Mouse (Mus musculus): ENCODE data around the gene Acad10. TPM values are rescaled to one million over a fixed set of nuclear protein-coding genes. Genes with fewer than 3 reads are reported as not detected.

Acad10 gene
- total and polyA plus RNA-seq, 3 experiments = 2.1 to 4.2 (median 2.7) TPM

DNA sequence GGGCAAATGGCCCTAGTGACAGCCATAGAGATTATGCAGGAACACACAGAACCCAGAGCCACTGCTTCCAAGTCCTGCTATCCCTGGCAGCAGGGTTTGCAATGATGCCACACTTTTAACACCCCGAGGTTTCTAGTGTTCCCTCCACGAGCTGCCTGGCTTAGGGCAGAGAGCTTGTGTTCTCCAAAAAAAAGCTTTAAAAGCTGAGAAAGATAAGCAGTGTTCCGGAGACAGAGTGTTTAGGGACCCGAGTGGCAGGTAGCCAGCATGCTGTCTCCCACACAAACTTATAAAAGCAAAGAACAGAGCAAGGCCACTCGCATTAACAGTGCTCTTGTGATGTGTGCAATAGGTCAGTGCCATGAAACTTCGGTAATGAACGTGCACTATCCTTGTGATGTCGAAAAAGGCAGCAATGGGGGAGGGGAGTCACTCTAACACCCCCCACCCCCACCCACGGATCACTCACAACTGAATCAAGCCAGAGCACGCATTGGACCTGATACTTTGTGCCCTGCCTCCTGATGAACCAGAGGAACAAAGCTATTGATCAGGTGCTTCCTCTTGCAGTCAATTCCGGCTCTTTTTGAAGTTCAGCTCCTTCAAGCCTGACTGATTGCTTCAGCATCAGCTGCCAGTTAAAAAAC lies 68.8 kb downstream of the Acad10 start:
- Histone ChIP-seq H3K27ac (ENCODE audit: insufficient read depth, low read depth) (no peak overlapping the region), H3K9ac (ENCODE audit: insufficient read depth, low read depth) (no peak overlapping the region), H3K4me1 (ENCODE audit: control insufficient read depth in 1 of 2, insufficient read depth in 2 of 2) (peaks cover 3 to 33% of the 10 kb centered on the region in 2 experiments; a peak in 3 of 4 replicates), H3K36me3 (replicated peaks in 1 of 2; ENCODE audit: control insufficient read depth in 1 of 2, insufficient read depth in 1 of 2, low read length in 1 of 2) (peaks cover 0 to 18% of the 10 kb centered on the region in 2 experiments), H3K27me3 (replicated peaks) (no peaks in the 10 kb centered on the region), H3K4me2 (ENCODE audit: insufficient read depth, low read depth, poor library complexity, severe bottlenecking) (no peak overlapping the region), H3K4me3 (replicated peaks in 1 of 3; ENCODE audit: low read depth in 2 of 3, low read length in 2 of 3, poor library complexity in 1 of 3) (no peak overlapping the region), H3K79me2 (replicated peaks; ENCODE audit: control insufficient read depth, extremely low read depth, insufficient read depth, poor library complexity, severe bottlenecking) (no peaks in the 10 kb centered on the region), H3K9me3 (replicated peaks; ENCODE audit: low read length) (no peaks in the 10 kb centered on the region)
- TF ChIP-seq NRF1 (IDR thresholded peaks at IDR 0.05; ENCODE audit: low read depth, low read length) (no peak), ZKSCAN1 (IDR thresholded peaks at IDR 0.05; ENCODE audit: borderline replicate concordance, low read depth, low read length) (no peak), PAX5 (IDR thresholded peaks at IDR 0.05; ENCODE audit: low read length) (no peak), IRF4 (IDR thresholded peaks at IDR 0.05; ENCODE audit: low read depth, low read length) (no peak), RAD21 (IDR thresholded peaks at IDR 0.05; ENCODE audit: low read depth, low read length) (no peak), EP300 (IDR thresholded peaks at IDR 0.05; ENCODE audit: low read length) (no peak), USF2 (conservative IDR thresholded peaks at IDR 0.05; ENCODE audit: low read depth, low read length) (no peak), JUN (IDR thresholded peaks at IDR 0.05; ENCODE audit: insufficient read depth, low read depth, low read length) (no peak), ZNF384 (IDR thresholded peaks at IDR 0.05; ENCODE audit: low read depth, low read length) (no peak), SMC3 (IDR thresholded peaks at IDR 0.05; ENCODE audit: low read depth, low read length) (no peak), MEF2A (IDR thresholded peaks at IDR 0.05; ENCODE audit: borderline replicate concordance, low read depth, low read length) (no peak), POLR2A (IDR thresholded peaks at IDR 0.05; ENCODE audit: low read depth, low read length) (no peak)
- dilution Hi-C loops (cut with MboI; ENCODE audit: extremely low pct_ligation_motif_present, extremely low pct_unique_long_range_greater_than_20kb, low sequenced_read_pairs) = no loop called here
- DNase-seq (ENCODE audit: extremely low read depth) = no peak
- in situ Hi-C loops (cut with MboI; ENCODE audit: low pct_ligation_motif_present, low pct_unique_long_range_greater_than_20kb, low sequenced_read_pairs) = no loop called here

- Histone ChIP-seq H3K4me1 (ENCODE audit: control insufficient read depth in 1 of 2, insufficient read depth in 2 of 2) (peaks cover 10 to 46% of the 10 kb centered on the region in 2 experiments), H3K27ac (ENCODE audit: insufficient read depth, low read depth) (no peak overlapping the region), H3K4me2 (ENCODE audit: insufficient read depth, low read depth, poor library complexity, severe bottlenecking) (no peak overlapping the region), H3K4me3 (replicated peaks in 1 of 3; ENCODE audit: low read depth in 2 of 3, low read length in 2 of 3, poor library complexity in 1 of 3) (no peak overlapping the region), H3K27me3 (replicated peaks) (no peaks in the 10 kb centered on the region), H3K9ac (ENCODE audit: insufficient read depth, low read depth) (no peak overlapping the region), H3K36me3 (replicated peaks in 1 of 2; ENCODE audit: control insufficient read depth in 1 of 2, insufficient read depth in 1 of 2, low read length in 1 of 2) (peaks cover 0 to 18% of the 10 kb centered on the region in 2 experiments), H3K79me2 (replicated peaks; ENCODE audit: control insufficient read depth, extremely low read depth, insufficient read depth, poor library complexity, severe bottlenecking) (no peaks in the 10 kb centered on the region), H3K9me3 (replicated peaks; ENCODE audit: low read length) (no peaks in the 10 kb centered on the region)
- dilution Hi-C loops (cut with MboI; ENCODE audit: extremely low pct_ligation_motif_present, extremely low pct_unique_long_range_greater_than_20kb, low sequenced_read_pairs) (no loop called here), in situ Hi-C loops (cut with MboI; ENCODE audit: low pct_ligation_motif_present, low pct_unique_long_range_greater_than_20kb, low sequenced_read_pairs) (loop anchor here (5.0 kb wide), 1 partner anchor 38 kb away; no protein-coding TSS in a partner anchor)
- no peak for DNase-seq (ENCODE audit: extremely low read depth)
- TF ChIP-seq MAX (IDR thresholded peaks at IDR 0.05; ENCODE audit: low read length) (no peak), SMC3 (IDR thresholded peaks at IDR 0.05; ENCODE audit: low read depth, low read length) (no peak), UBTF (IDR thresholded peaks at IDR 0.05; ENCODE audit: low read depth, low read length) (no peak), GABPA (IDR thresholded peaks at IDR 0.05; ENCODE audit: insufficient replicate concordance, low read depth, low read length) (no peak), EP300 (IDR thresholded peaks at IDR 0.05; ENCODE audit: low read length) (no peak), MXI1 (IDR thresholded peaks at IDR 0.05; ENCODE audit: low read depth, low read length) (no peak), KAT2A (IDR thresholded peaks at IDR 0.05; ENCODE audit: insufficient replicate concordance, low read length) (no peak), TCF12 (IDR thresholded peaks at IDR 0.05; ENCODE audit: low read depth, low read length) (no peak)
These were observed 70.4 kb downstream of the Acad10 start for GRCm38 (mm10) chr5:121589928-121590327.

All from CH12.LX (cell line).